Mouse (Mus musculus): ENCODE results near the gene Ceacam10.
A peak's percentile ranks its signal among the peaks of the same experiment; 100 is the strongest.
"Not testable (repeated sequence)": the region's sequence is repeated elsewhere in the genome, so short reads cannot be mapped to it uniquely, and the experiment has no call there.

Gene Ceacam10

GRCm38 (mm10) chr7:24776918-24777317 lies at the start of gene Ceacam10:
Gene Ceacam10 (plus strand): TSS chr7:24777206.
- DNase-seq = not testable (repeated sequence)

- DNase-seq = peak; percentile 44 to 60
Observed at GRCm38 (mm10) chr7:24735970-24736670, 40.9 kb upstream of the Ceacam10 start.

DNA sequence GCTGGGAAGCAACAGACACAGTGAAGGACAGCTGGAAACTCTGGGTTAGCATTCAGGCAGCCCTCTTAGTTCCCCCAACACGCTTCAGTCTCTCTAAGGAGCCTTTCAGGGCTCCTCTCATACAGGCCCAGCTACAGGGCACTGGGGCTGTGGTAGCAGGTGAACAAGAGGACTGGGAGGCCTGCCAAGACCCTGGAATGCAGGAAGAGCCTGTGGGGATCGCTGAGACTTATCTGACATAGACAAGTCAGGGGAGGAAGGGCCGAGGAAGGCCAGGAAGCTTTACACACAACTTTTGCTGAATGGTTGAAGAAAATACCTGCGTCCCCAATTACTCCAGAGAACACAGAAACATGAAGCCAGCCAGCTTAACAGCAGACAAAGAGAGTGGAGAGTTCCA lies 26.3 kb upstream of the Ceacam10 start:
- DNase-seq = peak; percentile 23 to 35

GRCm38 (mm10) chr7:24751610-24752009 lies 25.4 kb upstream of the Ceacam10 start:
- DNase-seq = no peak

DNA sequence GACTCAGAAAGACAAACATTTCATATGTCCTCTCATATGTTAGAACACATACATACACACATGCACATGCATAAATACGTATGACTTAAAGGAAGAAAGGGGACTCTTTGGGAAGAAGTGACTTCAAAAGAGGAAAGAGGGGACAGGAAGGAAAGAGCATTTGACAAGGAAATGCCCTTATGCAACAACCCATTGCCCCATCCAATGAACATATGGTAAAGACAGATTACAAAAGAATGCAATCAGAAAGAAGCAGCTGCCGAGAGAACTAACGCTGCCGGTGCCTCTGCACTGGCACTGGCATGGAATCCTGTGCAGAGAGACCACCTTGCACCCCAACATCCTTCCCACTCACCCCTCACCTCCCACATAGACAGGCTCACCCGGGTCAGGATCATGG lies 23.5 kb upstream of the Ceacam10 start:
- DNase-seq = no peak

DNA sequence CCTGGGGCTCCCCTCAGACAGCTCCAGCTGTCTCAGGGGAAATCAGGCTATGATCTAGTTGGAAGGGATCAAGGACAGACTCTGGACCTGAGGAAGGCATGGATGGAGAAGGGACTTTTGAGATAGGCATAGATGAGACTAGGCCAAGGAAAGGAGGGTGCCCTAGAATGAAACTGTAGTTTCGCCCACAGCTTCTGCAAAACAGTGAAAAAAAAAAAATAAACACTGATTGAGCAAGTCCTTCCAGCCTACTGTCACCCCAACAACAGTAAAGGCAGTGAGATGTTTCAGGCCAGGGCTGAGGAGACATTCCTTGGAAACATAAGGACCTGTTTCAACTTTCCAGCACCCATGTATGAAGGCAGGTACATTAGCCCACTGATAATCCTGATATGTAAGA lies 18.5 kb upstream of the Ceacam10 start:
- no peak for DNase-seq

DNA sequence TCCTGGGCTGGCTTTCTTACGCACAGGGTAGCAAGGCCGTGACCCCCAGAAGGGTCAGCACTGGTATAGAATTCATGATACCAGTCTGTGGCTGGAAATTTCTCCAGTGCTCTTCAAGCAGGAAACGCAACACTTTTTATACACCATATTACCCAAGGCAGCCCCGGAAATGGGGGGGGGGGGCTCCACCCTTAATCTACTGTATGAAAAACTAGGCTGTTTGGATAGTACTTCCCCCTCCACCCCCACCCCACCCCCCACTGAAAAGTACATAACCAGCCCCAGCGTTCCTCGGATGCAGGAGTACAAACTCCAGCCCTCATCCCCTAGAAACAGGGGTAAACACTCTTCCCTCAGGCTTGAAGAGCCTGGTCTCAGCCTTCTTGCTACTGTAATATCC lies 16.8 kb upstream of the Ceacam10 start, which contains the start of gene Cd177:
Gene Cd177, minus strand, starts transcription at position 101 of the 400 bp plus-strand sequence.
- no peak for DNase-seq

GRCm38 (mm10) chr7:24761161-24761560 lies 15.8 kb upstream of the Ceacam10 start:
- no peak for DNase-seq

DNA sequence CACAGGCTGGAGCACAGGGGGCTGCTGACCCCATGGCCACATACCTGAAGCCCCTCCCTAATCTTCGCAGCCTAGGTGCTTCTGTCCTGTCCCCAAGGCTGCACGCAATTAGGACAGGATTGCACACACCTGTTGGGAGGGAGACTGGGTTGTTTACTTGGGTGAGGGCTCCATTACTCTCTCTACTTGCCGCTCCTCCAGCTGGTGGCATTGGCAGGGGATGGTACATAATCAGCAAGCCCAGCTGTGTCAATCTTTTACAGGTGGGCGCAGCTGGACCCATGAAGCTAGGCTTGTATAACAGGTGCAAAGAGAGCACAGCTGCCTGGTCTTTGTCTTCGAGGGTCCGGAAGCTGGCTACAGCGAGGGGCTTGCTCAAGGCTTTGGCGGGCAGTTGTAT lies 14.4 kb upstream of the Ceacam10 start:
- no peak for DNase-seq

DNA sequence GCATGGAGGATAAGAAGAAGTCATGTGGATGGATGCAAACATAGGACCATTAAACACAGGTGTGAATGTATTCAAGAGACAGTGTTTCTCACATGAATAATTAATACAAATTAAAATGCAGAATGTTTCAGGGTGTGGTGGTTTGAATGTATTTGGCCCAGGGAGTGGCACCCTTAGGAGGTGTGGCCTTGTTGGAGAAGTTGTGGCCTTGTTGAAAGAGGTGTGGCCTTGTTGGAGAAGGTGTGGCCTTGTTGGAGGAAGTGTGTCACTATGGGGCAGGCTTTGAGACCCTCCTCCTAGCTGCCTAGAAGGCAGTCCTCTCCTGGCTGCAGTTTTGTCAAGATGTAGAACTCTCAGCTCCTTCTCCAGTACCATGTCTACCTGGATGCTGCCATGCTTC lies 5.6 kb upstream of the Ceacam10 start:
- DNase-seq = no peak

DNA sequence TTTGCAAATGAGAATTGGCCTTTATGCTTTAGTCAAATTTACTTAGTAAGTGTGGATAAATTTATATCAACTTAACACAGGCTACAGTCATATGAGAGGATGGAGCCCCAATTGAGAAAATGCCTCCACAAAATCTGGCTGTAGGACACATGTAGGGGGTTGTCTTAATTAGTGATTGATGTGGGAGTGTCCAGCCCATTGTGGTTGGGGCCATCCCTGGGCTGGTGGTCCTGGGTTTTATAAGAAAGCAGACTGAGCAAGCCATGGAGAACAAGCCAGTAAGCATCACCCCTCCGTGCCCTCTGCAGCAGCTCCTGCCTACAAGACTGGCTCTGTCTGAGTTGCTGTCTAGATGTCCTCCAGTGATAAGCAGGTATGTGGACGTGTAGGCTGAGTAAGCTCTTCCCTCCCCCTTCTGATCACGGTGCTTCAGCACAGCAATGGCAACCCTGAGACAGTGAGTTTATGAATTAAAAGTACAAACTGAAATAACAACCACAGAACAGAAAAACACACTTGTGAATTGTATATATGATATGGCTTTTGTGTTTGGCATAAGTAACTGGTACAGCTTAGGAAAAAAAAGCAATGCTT lies 3.0 kb upstream of the Ceacam10 start:
- no peak for DNase-seq

DNA sequence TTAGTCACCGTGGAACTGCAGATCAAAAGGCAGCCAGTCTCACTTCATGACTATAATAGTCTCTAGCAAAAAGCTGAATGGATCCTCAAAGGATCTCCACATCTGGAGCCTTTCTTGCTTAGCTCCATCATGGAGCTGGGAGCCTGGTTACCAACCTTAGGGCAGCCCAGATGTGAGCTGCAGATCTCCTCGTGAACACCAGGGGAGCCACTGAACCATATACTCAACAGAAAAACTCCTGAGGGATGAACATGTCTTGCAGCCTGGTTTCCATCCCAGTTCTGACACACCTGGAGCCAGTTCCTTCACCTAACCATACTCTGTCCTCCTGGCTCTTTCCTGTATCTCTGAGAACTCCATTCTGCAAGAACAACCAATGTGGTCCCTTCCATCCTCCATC lies 861 bp upstream of the Ceacam10 start:
- DNase-seq = no peak

DNA sequence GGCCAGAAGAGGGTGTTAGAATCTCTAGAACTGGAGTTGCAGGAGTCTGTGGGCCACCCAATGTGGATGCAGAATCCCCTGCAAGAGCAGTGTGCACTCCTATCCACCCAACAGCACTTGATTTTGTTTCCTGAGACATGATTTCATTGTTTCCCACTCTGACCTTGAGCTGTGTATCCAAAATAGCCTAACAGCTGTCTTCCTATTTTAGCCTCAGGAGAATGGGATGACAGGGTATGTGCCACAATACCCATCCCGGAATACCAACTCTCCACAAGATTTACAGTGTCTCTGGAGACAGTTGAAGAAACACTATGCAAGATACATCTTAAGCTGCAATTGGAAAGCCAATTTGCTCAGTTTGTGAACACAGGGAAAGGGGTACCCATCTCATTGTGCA lies 20.9 kb downstream of the Ceacam10 start:
- no peak for DNase-seq

GRCm38 (mm10) chr7:24802149-24802767 lies 25.3 kb downstream of the Ceacam10 start:
- no peak for DNase-seq

DNA sequence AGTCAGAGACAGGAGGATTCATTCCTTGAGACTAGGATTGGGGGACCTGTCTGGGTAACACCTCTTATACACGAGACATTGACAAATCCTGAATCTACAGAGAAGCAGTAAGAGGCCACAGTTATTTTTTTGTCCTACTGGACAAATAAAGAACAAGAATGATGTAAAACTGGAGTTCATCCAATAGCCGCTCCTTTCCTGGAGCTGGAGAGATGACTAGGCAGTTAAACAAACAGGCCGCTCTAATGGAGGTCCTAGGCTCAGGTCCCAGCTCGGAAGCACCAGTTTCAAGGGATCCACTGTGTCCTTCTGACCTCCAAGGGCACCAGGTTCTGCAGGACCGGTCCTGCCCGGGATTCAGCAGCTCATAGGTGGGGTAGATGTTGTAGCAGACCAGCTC lies 27.8 kb downstream of the Ceacam10 start:
- no peak for DNase-seq

DNA sequence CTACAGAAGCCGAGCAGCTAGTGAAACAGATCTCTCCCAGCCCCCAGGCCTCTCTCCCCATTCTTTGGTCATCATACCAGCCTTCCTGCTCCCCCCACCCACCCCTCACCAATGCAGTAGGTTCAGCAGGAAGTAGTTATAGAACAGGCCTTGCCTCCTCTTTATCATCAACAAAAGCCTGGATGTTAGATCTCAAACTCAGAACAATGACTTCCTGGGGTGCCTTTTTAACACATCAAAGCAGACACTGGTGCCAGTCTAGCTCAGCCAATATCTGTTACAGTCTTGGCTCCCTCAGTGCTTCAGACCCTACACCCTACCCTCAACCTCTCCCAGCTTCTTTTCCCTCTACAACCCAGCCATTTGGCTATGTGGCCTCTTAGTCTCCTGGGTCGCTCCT lies 32.0 kb downstream of the Ceacam10 start:
- no peak for DNase-seq

DNA sequence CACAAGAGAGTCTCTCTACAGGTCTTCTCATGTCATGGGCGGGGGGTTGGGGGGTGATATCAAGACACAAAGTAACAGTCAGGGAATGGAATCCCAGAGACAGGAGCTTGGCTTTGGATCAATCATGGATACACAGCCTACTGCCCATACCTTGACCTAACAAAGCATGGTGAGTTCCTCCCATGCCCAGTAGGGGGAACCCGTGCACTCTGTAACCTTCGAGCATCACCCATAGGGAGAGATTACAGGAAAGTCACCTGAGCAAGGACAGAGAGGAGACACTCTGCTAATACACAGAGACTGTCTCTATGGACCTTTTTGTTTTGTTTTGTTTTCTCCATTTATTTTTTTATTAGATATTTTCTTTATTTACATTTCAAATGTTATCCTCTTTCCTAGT lies 40.5 kb downstream of the Ceacam10 start:
- DNase-seq = peak; percentile 88 to 92

- DNase-seq = no peak
Observed at GRCm38 (mm10) chr7:24824452-24824851, 47.4 kb downstream of the Ceacam10 start.

- peak; percentile 52 to 59 for DNase-seq
Observed at GRCm38 (mm10) chr7:24827181-24827580, 50.2 kb downstream of the Ceacam10 start.

All from cerebellum, postnatal 10 days (tissue).